Mouse (Mus musculus) myocyte (in vitro differentiated cells): ENCODE data around the gene Echs1. TPM values are rescaled to one million over a fixed set of nuclear protein-coding genes. Genes with fewer than 3 reads are reported as not detected.

Experiments used
- H3K27me3 ChIP-seq: one replicate; pipeline ENCODE4 v1.6.1; 2011; ENCODE audit not compliant: control insufficient read depth, insufficient read depth, insufficient read length
- H3K36me3 ChIP-seq: one replicate; pipeline ENCODE4 v1.6.1; 2011; ENCODE audit not compliant: control insufficient read depth, insufficient read depth
- H3K4me2 ChIP-seq: one replicate; pipeline ENCODE4 v1.6.1; 2011; ENCODE audit warnings: low read depth, control low read depth
- H3K4me3 ChIP-seq: one replicate; pipeline ENCODE4 v1.5.1; 2011; ENCODE audit warnings: mild to moderate bottlenecking, control low read depth, moderate library complexity
- H3K79me2 ChIP-seq: one replicate; pipeline ENCODE4 v1.6.1; 2011; ENCODE audit not compliant: control insufficient read depth, insufficient read depth
- H3ac ChIP-seq: one replicate; pipeline ENCODE4 v1.6.1; 2011; ENCODE audit not compliant: control insufficient read depth, insufficient read length
- CEBPB ChIP-seq: IDR thresholded peaks from 2 replicates; pipeline ENCODE4 v1.6.1; 2011; ENCODE audit warnings: mild to moderate bottlenecking, moderate library complexity; ENCODE audit not compliant: poor library complexity, insufficient read depth, severe bottlenecking
- E2F4 ChIP-seq: IDR thresholded peaks from one replicate; pipeline ENCODE4 v1.6.1; 2011; ENCODE audit warnings: mild to moderate bottlenecking, control low read depth, moderate library complexity; ENCODE audit not compliant: insufficient read depth
- MAX ChIP-seq: IDR thresholded peaks from one replicate; pipeline ENCODE4 v1.6.1; 2011; ENCODE audit warnings: low read depth, mild to moderate bottlenecking, control low read depth
- MYOD1 ChIP-seq, 3 experiments: IDR thresholded peaks; one replicate each; pipeline ENCODE4 v1.6.1; 2011; ENCODE audit warnings: control low read depth in 2 of 3, low read depth in 2 of 3, mild to moderate bottlenecking in 2 of 3, moderate library complexity in 1 of 3; ENCODE audit not compliant: insufficient read length in 2 of 3, control insufficient read depth in 1 of 3
- MYOG ChIP-seq, 3 experiments: IDR thresholded peaks; one replicate each; pipeline ENCODE4 v1.6.1; 2011; ENCODE audit warnings: control low read depth in 2 of 3, low read depth in 2 of 3, mild to moderate bottlenecking in 2 of 3; ENCODE audit not compliant: insufficient read length in 2 of 3, control insufficient read depth in 1 of 3, insufficient read depth in 1 of 3
- POLR2A ChIP-seq: IDR thresholded peaks from one replicate; pipeline ENCODE4 v1.6.1; 2011; ENCODE audit warnings: low read depth, mild to moderate bottlenecking, control low read depth, moderate library complexity; ENCODE audit not compliant: insufficient read length
- POLR2AphosphoS2 ChIP-seq: IDR thresholded peaks from one replicate; pipeline ENCODE4 v1.6.1; 2011; ENCODE audit warnings: low read depth, control low read depth; ENCODE audit not compliant: insufficient read length
- REST ChIP-seq: IDR thresholded peaks from one replicate; pipeline ENCODE4 v1.6.1; 2011; ENCODE audit warnings: mild to moderate bottlenecking, control low read depth, moderate library complexity; ENCODE audit not compliant: insufficient read depth, insufficient read length
- SRF ChIP-seq: IDR thresholded peaks from one replicate; pipeline ENCODE4 v1.6.1; 2011; ENCODE audit warnings: low read depth; ENCODE audit not compliant: control insufficient read depth, insufficient read length
- TCF12 ChIP-seq: IDR thresholded peaks from one replicate; pipeline ENCODE4 v1.6.1; 2011; ENCODE audit warnings: mild to moderate bottlenecking, control low read depth; ENCODE audit not compliant: poor library complexity, insufficient read depth, severe bottlenecking
- TCF3 ChIP-seq: IDR thresholded peaks from one replicate; pipeline ENCODE4 v1.6.1; 2011; ENCODE audit warnings: low read depth, control low read depth; ENCODE audit not compliant: insufficient read length
- USF1 ChIP-seq: IDR thresholded peaks from one replicate; pipeline ENCODE4 v1.6.1; 2011; ENCODE audit warnings: low read depth, mild to moderate bottlenecking, control low read depth, moderate library complexity
- polyA plus RNA-seq: library from polyadenylated mRNA; unstranded; fragments of >200 nt; fragmentation: generic; extraction: Trizol; gene quantifications from one replicate; pipeline ENCODE4 v1.2.1, GENCODE M21; 2012; ENCODE audit warnings: missing spikeins

Echs1 gene
- polyA plus RNA-seq, 1 experiment, result 125 TPM

- H3K27me3 ChIP-seq, result no peaks in the 10 kb centered on the region
- TF ChIP-seq POLR2A (peak; percentile 27), MYOG (IDR thresholded peaks at IDR 0.05; ENCODE audit: control insufficient read depth in 1 of 3, insufficient read depth in 1 of 3, insufficient read length in 2 of 3, low read depth in 2 of 3) (no peak), CEBPB (no peak)
- peak within 1 kb of the TSS; percentile 87 for H3K4me2 ChIP-seq
- peaks cover 28% of the 10 kb centered on the region for H3K79me2 ChIP-seq
- peaks cover 5% of the 10 kb centered on the region for H3K36me3 ChIP-seq
- peak within 1 kb of the TSS; percentile 44 for H3ac ChIP-seq
- peak within 1 kb of the TSS; percentile 84 for H3K4me3 ChIP-seq
Measured at GRCm38 (mm10) chr7:140115583-140116328, 520 bp downstream of the Echs1 start, which contains the start of gene Paox. Paox (plus strand) TSS chr7:140115799.

DNA sequence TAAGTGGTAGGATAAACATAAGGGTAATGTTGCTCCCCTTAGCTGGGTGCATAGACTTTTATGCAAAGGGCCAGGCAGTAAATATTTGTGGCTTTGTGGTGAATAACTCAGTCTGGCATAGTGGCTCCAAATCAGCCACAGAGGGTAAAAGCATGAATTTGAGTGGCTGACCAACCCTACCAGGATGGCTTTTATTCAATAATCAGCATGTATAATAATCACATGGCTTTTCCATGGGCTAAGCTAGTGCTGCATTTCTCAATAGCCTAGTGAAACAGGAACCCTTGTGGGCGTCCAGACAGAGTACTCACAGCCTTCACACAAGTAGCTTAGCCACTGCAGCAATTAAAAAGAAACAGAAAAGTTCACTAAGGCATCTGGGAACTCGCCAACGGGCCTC, 4.3 kb downstream of the Echs1 start:
- Histone ChIP-seq H3ac (no peak overlapping the region), H3K4me2 (peak overlapping the region; percentile 63), H3K27me3 (no peaks in the 10 kb centered on the region), H3K4me3 (no peak overlapping the region), H3K36me3 (peaks cover 25% of the 10 kb centered on the region), H3K79me2 (peaks cover 25% of the 10 kb centered on the region)
- no peak for TF ChIP-seq POLR2A
- no peak for TF ChIP-seq TCF3
- TF ChIP-seq MYOG (IDR thresholded peaks at IDR 0.05; ENCODE audit: control insufficient read depth in 1 of 3, insufficient read depth in 1 of 3, insufficient read length in 2 of 3, low read depth in 2 of 3), result no peak
- peak; percentile 75 for TF ChIP-seq CEBPB
- no peak for TF ChIP-seq MAX
- peak; percentile 26 for TF ChIP-seq USF1
- TF ChIP-seq E2F4, result no peak
- no peak for TF ChIP-seq TCF12

DNA sequence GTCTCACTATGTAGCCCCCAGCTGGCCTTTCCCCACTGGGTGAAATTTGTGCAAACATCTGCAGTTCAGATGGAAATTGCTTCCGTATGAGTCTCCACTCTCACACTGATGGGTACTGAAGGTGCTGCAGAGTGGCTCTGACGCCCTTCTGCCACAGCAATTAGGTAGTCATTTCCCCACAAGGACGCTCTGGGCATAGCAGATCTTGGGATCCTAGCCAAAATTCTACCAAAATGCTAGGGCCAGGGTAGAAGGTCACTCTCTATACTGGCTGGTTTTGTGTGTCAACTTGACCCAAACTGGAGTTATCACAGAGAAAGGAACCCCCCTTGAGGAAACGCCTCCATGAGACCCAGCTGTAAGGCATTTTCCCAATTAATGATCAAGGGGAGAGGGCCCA, 12.3 kb downstream of the Echs1 start:
- Histone ChIP-seq H3K4me3 (no peak overlapping the region), H3ac (no peak overlapping the region), H3K79me2 (no peaks in the 10 kb centered on the region), H3K4me2 (no peak overlapping the region), H3K36me3 (peaks cover 18% of the 10 kb centered on the region), H3K27me3 (no peaks in the 10 kb centered on the region)
- TF ChIP-seq TCF3 (no peak), MAX (no peak), POLR2AphosphoS2 (peak; percentile 47), TCF12 (no peak), MYOD1 (IDR thresholded peaks at IDR 0.05; ENCODE audit: control insufficient read depth in 1 of 3, insufficient read length in 2 of 3, low read depth in 2 of 3) (no peak)

DNA sequence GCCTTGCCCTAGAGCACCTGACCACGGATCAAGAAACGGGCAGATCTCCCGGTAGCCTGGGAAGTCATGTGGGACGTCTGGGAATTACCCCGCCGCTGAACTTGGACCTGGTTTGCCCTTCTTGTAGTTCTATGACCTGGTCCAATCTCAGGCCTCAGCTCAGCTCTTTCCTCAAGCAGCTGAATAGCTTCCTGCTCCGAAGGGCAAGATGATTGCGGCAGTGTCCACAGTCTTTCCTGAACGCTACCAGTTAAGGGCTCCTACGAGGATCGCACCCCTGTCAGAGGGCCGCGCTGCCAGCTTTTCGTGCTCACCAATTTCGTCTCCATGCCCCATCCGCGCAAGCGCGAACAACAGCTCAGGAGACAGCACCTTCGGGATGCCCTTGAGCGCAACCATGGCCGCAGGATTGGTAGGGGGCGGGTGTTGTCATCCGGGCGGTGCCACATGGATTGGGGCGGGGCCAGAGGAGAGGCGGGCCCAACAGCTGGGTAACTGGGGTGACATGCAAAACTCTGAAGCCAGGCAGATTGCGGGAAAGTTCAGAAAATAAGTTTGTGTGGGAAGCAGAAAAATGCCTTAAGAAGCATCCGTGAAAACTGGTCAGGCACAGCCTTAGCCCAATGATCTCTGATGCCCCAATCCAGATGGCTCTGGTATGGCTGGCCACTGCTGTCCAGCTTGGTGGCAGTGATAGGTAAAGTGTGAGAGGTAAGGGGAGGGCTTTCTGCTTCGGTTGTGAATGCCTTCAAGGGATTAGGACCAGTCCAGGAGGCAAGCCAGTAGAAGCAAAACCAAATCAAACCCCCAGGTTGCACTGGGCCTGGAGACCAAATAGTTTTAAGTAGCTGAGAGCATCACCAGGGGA, 14.0 kb downstream of the Echs1 start, which contains the start of gene Fuom:
Gene Fuom, minus strand, starts transcription at position 449 of the 868 bp plus-strand sequence.
- no peaks in the 10 kb centered on the region for H3K27me3 ChIP-seq
- H3K4me3 ChIP-seq, result peak within 1 kb of the TSS; percentile 16
- no peak within 1 kb of the TSS for H3ac ChIP-seq
- no peaks in the 10 kb centered on the region for H3K79me2 ChIP-seq
- peak within 1 kb of the TSS; percentile 58 for H3K4me2 ChIP-seq
- peaks cover 13% of the 10 kb centered on the region for H3K36me3 ChIP-seq
- TF ChIP-seq MAX, result no peak
- TF ChIP-seq TCF3, result no peak
- TF ChIP-seq USF1, result no peak
- no peak for TF ChIP-seq E2F4
- no peak for TF ChIP-seq MYOG (IDR thresholded peaks at IDR 0.05; ENCODE audit: control insufficient read depth in 1 of 3, insufficient read depth in 1 of 3, insufficient read length in 2 of 3, low read depth in 2 of 3)
- peak; percentile 45 for TF ChIP-seq POLR2A
- no peak for TF ChIP-seq CEBPB

GRCm38 (mm10) chr7:140101498-140101897, 14.8 kb downstream of the Echs1 start:
- Histone ChIP-seq H3K79me2 (no peaks in the 10 kb centered on the region), H3ac (no peak overlapping the region), H3K36me3 (peaks cover 12% of the 10 kb centered on the region), H3K4me3 (peak overlapping the region; percentile 16), H3K27me3 (no peaks in the 10 kb centered on the region), H3K4me2 (peak overlapping the region; percentile 58)
- TF ChIP-seq SRF (no peak), CEBPB (no peak), POLR2A (no peak), USF1 (no peak), MYOG (IDR thresholded peaks at IDR 0.05; ENCODE audit: control insufficient read depth in 1 of 3, insufficient read depth in 1 of 3, insufficient read length in 2 of 3, low read depth in 2 of 3) (no peak), REST (no peak), TCF12 (no peak), MYOD1 (IDR thresholded peaks at IDR 0.05; ENCODE audit: control insufficient read depth in 1 of 3, insufficient read length in 2 of 3, low read depth in 2 of 3) (no peak), TCF3 (no peak), POLR2AphosphoS2 (no peak), MAX (no peak), E2F4 (no peak)
